ENCODE assay signal across 8 mouse cellular contexts in genomic region chrX:12086674-12087510, GRCm38 (mm10).
DNase-seq lines count a peak whose midpoint lies in the region; ATAC-seq and TF ChIP-seq lines count a peak whose summit lies in the region.

No protein-coding gene starts in this region.

- H3K9ac ChIP-seq in hindbrain, embryonic 12.5 days: peak overlapping the region; percentile 72

- ATAC-seq in hindbrain, embryonic 12.5 days (ENCODE audit: low FRiP score): no peak

- TF ChIP-seq POLR2A in embryonic fibroblast, embryonic 13.5 days (IDR thresholded peaks at IDR 0.05; ENCODE audit: low read depth, low read length): no peak

- peaks cover 96% of the 10 kb centered on the region for H3K27me3 ChIP-seq in hindbrain, embryonic 12.5 days

- peak overlapping the region; percentile 42 for H3K4me3 ChIP-seq in embryonic fibroblast, embryonic 13.5 days (ENCODE audit: insufficient read depth, low read length)
- peak overlapping the region; percentile 45 for H3K4me3 ChIP-seq in hindbrain, embryonic 12.5 days

- WGBS in hindbrain, embryonic 12.5 days: under 1% methylated on average over 52 of the region's 70 CpGs

- peaks cover 3% of the 10 kb centered on the region for H3K4me1 ChIP-seq in embryonic fibroblast, embryonic 13.5 days (ENCODE audit: control insufficient read depth, insufficient read depth, low read length)
- H3K4me1 ChIP-seq in hindbrain, embryonic 12.5 days: peaks cover 52% of the 10 kb centered on the region

- H3K9me3 ChIP-seq in hindbrain, embryonic 12.5 days (replicated peaks): no peaks in the 10 kb centered on the region

- no peaks in the 10 kb centered on the region for H3K36me3 ChIP-seq in hindbrain, embryonic 12.5 days

- no peak for TF ChIP-seq CTCF in embryonic fibroblast, embryonic 13.5 days (IDR thresholded peaks at IDR 0.05; ENCODE audit: borderline replicate concordance, insufficient read depth, low read length)

- DNase-seq in lung, adult 18-20 months: peak; percentile 46 to 47
- DNase-seq in lung, postnatal 25 days (ENCODE audit: low spot score): no peak
- peak; percentile 17 for DNase-seq in T-cell, adult 2 months (ENCODE audit: low spot score)
- DNase-seq in liver: peak; percentile 35
- DNase-seq in natural killer cell, adult 2 months (ENCODE audit: low spot score in 2 of 2): peak; percentile 62 to 67
- DNase-seq in layer of hippocampus, adult 9-11 months: no peak

- H3K27ac ChIP-seq in embryonic fibroblast, embryonic 13.5 days (ENCODE audit: insufficient read depth, low read length): peak overlapping the region; percentile 54; the same call in 1 of the 2 replicates
- H3K27ac ChIP-seq in hindbrain, embryonic 12.5 days: peak overlapping the region; percentile 94

- peak overlapping the region; percentile 91 for H3K4me2 ChIP-seq in hindbrain, embryonic 12.5 days (replicated peaks)

Comparison
In these comparisons a context has a peak if more than half of its experiments do, and no peak if none do; other contexts are left out.
1. DNase-seq: peak in lung, adult 18-20 months (2 of 2), T-cell, adult 2 months (single experiment), liver (single experiment) and natural killer cell, adult 2 months (2 of 2); none in lung, postnatal 25 days (single experiment) and layer of hippocampus, adult 9-11 months (single experiment).